Mouse (Mus musculus): ENCODE results near the gene Pir. TPM values are rescaled to one million over a fixed set of nuclear protein-coding genes. Genes with fewer than 3 reads are reported as not detected.

Pir gene
- 16.0 TPM for polyA plus RNA-seq (2012; fragmentation: generic; extraction: Trizol)
- long read RNA-seq, experiment 1, transcript Pir-201 (10 exons, 1,599 nt), result major isoform, 24 of 32 reads
- long read RNA-seq, experiment 1, partial matches to known transcripts, result 1 of 32 reads
- long read RNA-seq, experiment 1, other reads (novel, unspliced or antisense), result 7 of 32 reads
- long read RNA-seq, experiment 2, transcript Pir-201 (10 exons, 1,599 nt), result major isoform, 20 of 24 reads
- long read RNA-seq, experiment 2, partial matches to known transcripts, result 0 of 24 reads
- long read RNA-seq, experiment 2, other reads (novel, unspliced or antisense), result 4 of 24 reads

- TF ChIP-seq CTCF (IDR thresholded peaks at IDR 0.05; ENCODE audit: control insufficient read depth, insufficient read depth, insufficient read length) (no peak), MYOG (IDR thresholded peaks at IDR 0.05; ENCODE audit: control insufficient read depth, extremely low read depth, insufficient read length) (no peak), USF1 (IDR thresholded peaks at IDR 0.05; ENCODE audit: low read depth) (no peak), MYOD1 (IDR thresholded peaks at IDR 0.05; ENCODE audit: control insufficient read depth, insufficient read length, low read depth) (no peak), MAX (IDR thresholded peaks at IDR 0.05) (no peak), CEBPB (IDR thresholded peaks at IDR 0.05; ENCODE audit: low read depth) (no peak)
- H3K4me3 ChIP-seq (ENCODE audit: insufficient read depth, poor library complexity, severe bottlenecking), result peak within 1 kb of the TSS; percentile 32
- peaks cover 3% of the 10 kb centered on the region for H3K79me3 ChIP-seq (ENCODE audit: low read depth)
- H3K36me3 ChIP-seq (ENCODE audit: control insufficient read depth, insufficient read depth), result no peaks in the 10 kb centered on the region
- H3ac ChIP-seq (ENCODE audit: control insufficient read depth, insufficient read length, low read depth), result peak within 1 kb of the TSS; percentile 68
- peaks cover 6% of the 10 kb centered on the region for H3K79me2 ChIP-seq (ENCODE audit: control insufficient read depth, insufficient read depth)
- H3K27me3 ChIP-seq (ENCODE audit: control insufficient read depth, insufficient read depth, insufficient read length), result no peaks in the 10 kb centered on the region
Measured at GRCm38 (mm10) chrX:164269285-164269761, at the start of gene Pir. Pir (plus strand) TSS chrX:164269371.

- Histone ChIP-seq H3K36me3 (ENCODE audit: control insufficient read depth, insufficient read depth) (no peaks in the 10 kb centered on the region), H3ac (ENCODE audit: control insufficient read depth, insufficient read length, low read depth) (no peak overlapping the region), H3K4me3 (ENCODE audit: insufficient read depth, poor library complexity, severe bottlenecking) (no peak overlapping the region), H3K27me3 (ENCODE audit: control insufficient read depth, insufficient read depth, insufficient read length) (no peaks in the 10 kb centered on the region), H3K79me2 (ENCODE audit: control insufficient read depth, insufficient read depth) (no peaks in the 10 kb centered on the region), H3K79me3 (ENCODE audit: low read depth) (no peaks in the 10 kb centered on the region)
- no peak for TF ChIP-seq MYOG (IDR thresholded peaks at IDR 0.05; ENCODE audit: control insufficient read depth, extremely low read depth, insufficient read length)
- no peak for TF ChIP-seq CTCF (IDR thresholded peaks at IDR 0.05; ENCODE audit: control insufficient read depth, insufficient read depth, insufficient read length)
- TF ChIP-seq CEBPB (IDR thresholded peaks at IDR 0.05; ENCODE audit: low read depth), result no peak
- TF ChIP-seq MYOD1 (IDR thresholded peaks at IDR 0.05; ENCODE audit: control insufficient read depth, insufficient read length, low read depth), result no peak
- TF ChIP-seq MAX (IDR thresholded peaks at IDR 0.05), result no peak
- no peak for TF ChIP-seq USF1 (IDR thresholded peaks at IDR 0.05; ENCODE audit: low read depth)
- TF ChIP-seq FOSL1 (IDR thresholded peaks at IDR 0.05; ENCODE audit: insufficient read depth, low read length, poor library complexity, severe bottlenecking), result no peak
Measured at GRCm38 (mm10) chrX:164221989-164222388, 47.2 kb upstream of the Pir start.

- H3K36me3 ChIP-seq (ENCODE audit: control insufficient read depth, insufficient read depth), result no peaks in the 10 kb centered on the region
- no peak overlapping the region for H3K4me3 ChIP-seq (ENCODE audit: insufficient read depth, poor library complexity, severe bottlenecking)
- no peaks in the 10 kb centered on the region for H3K27me3 ChIP-seq (ENCODE audit: control insufficient read depth, insufficient read depth, insufficient read length)
- H3ac ChIP-seq (ENCODE audit: control insufficient read depth, insufficient read length, low read depth), result no peak overlapping the region
- no peak for TF ChIP-seq CTCF (IDR thresholded peaks at IDR 0.05; ENCODE audit: control insufficient read depth, insufficient read depth, insufficient read length)
- no peak for TF ChIP-seq MAX (IDR thresholded peaks at IDR 0.05)
- no peak for TF ChIP-seq USF1 (IDR thresholded peaks at IDR 0.05; ENCODE audit: low read depth)
- TF ChIP-seq FOSL1 (IDR thresholded peaks at IDR 0.05; ENCODE audit: insufficient read depth, low read length, poor library complexity, severe bottlenecking), result no peak
- no peak for TF ChIP-seq CEBPB (IDR thresholded peaks at IDR 0.05; ENCODE audit: low read depth)
- no peak for TF ChIP-seq MYOD1 (IDR thresholded peaks at IDR 0.05; ENCODE audit: control insufficient read depth, insufficient read length, low read depth)
- TF ChIP-seq MYOG (IDR thresholded peaks at IDR 0.05; ENCODE audit: control insufficient read depth, extremely low read depth, insufficient read length), result no peak
- no peaks in the 10 kb centered on the region for H3K79me2 ChIP-seq (ENCODE audit: control insufficient read depth, insufficient read depth)
- no peaks in the 10 kb centered on the region for H3K79me3 ChIP-seq (ENCODE audit: low read depth)
Measured at GRCm38 (mm10) chrX:164233380-164233779, 35.8 kb upstream of the Pir start.

GRCm38 (mm10) chrX:164245714-164246113 lies 23.5 kb upstream of the Pir start:
- TF ChIP-seq CTCF (IDR thresholded peaks at IDR 0.05; ENCODE audit: control insufficient read depth, insufficient read depth, insufficient read length), result no peak
- no peak for TF ChIP-seq FOSL1 (IDR thresholded peaks at IDR 0.05; ENCODE audit: insufficient read depth, low read length, poor library complexity, severe bottlenecking)
- no peak for TF ChIP-seq MYOG (IDR thresholded peaks at IDR 0.05; ENCODE audit: control insufficient read depth, extremely low read depth, insufficient read length)
- TF ChIP-seq MAX (IDR thresholded peaks at IDR 0.05), result no peak
- no peak for TF ChIP-seq CEBPB (IDR thresholded peaks at IDR 0.05; ENCODE audit: low read depth)
- TF ChIP-seq MYOD1 (IDR thresholded peaks at IDR 0.05; ENCODE audit: control insufficient read depth, insufficient read length, low read depth), result no peak
- no peak for TF ChIP-seq USF1 (IDR thresholded peaks at IDR 0.05; ENCODE audit: low read depth)
- H3K4me3 ChIP-seq (ENCODE audit: insufficient read depth, poor library complexity, severe bottlenecking), result no peak overlapping the region
- H3K27me3 ChIP-seq (ENCODE audit: control insufficient read depth, insufficient read depth, insufficient read length), result no peaks in the 10 kb centered on the region
- H3K36me3 ChIP-seq (ENCODE audit: control insufficient read depth, insufficient read depth), result no peaks in the 10 kb centered on the region
- H3ac ChIP-seq (ENCODE audit: control insufficient read depth, insufficient read length, low read depth), result no peak overlapping the region
- H3K79me2 ChIP-seq (ENCODE audit: control insufficient read depth, insufficient read depth), result no peaks in the 10 kb centered on the region
- no peaks in the 10 kb centered on the region for H3K79me3 ChIP-seq (ENCODE audit: low read depth)

- Histone ChIP-seq H3K36me3 (ENCODE audit: control insufficient read depth, insufficient read depth) (no peaks in the 10 kb centered on the region), H3K27me3 (ENCODE audit: control insufficient read depth, insufficient read depth, insufficient read length) (no peaks in the 10 kb centered on the region), H3K4me3 (ENCODE audit: insufficient read depth, poor library complexity, severe bottlenecking) (no peak overlapping the region), H3ac (ENCODE audit: control insufficient read depth, insufficient read length, low read depth) (no peak overlapping the region), H3K79me3 (ENCODE audit: low read depth) (no peaks in the 10 kb centered on the region), H3K79me2 (ENCODE audit: control insufficient read depth, insufficient read depth) (no peaks in the 10 kb centered on the region)
- TF ChIP-seq MAX (IDR thresholded peaks at IDR 0.05) (no peak), MYOD1 (IDR thresholded peaks at IDR 0.05; ENCODE audit: control insufficient read depth, insufficient read length, low read depth) (no peak), USF1 (IDR thresholded peaks at IDR 0.05; ENCODE audit: low read depth) (no peak)
Measured at GRCm38 (mm10) chrX:164246722-164247121, 22.4 kb upstream of the Pir start.

GRCm38 (mm10) chrX:164256527-164256926 lies 12.6 kb upstream of the Pir start:
- Histone ChIP-seq H3K27me3 (ENCODE audit: control insufficient read depth, insufficient read depth, insufficient read length) (no peaks in the 10 kb centered on the region), H3K79me2 (ENCODE audit: control insufficient read depth, insufficient read depth) (no peaks in the 10 kb centered on the region), H3ac (ENCODE audit: control insufficient read depth, insufficient read length, low read depth) (no peak overlapping the region), H3K4me3 (ENCODE audit: insufficient read depth, poor library complexity, severe bottlenecking) (no peak overlapping the region), H3K79me3 (ENCODE audit: low read depth) (no peaks in the 10 kb centered on the region), H3K36me3 (ENCODE audit: control insufficient read depth, insufficient read depth) (no peaks in the 10 kb centered on the region)
- TF ChIP-seq CTCF (IDR thresholded peaks at IDR 0.05; ENCODE audit: control insufficient read depth, insufficient read depth, insufficient read length), result no peak
- TF ChIP-seq FOSL1 (IDR thresholded peaks at IDR 0.05; ENCODE audit: insufficient read depth, low read length, poor library complexity, severe bottlenecking), result no peak
- no peak for TF ChIP-seq USF1 (IDR thresholded peaks at IDR 0.05; ENCODE audit: low read depth)
- no peak for TF ChIP-seq MYOD1 (IDR thresholded peaks at IDR 0.05; ENCODE audit: control insufficient read depth, insufficient read length, low read depth)
- no peak for TF ChIP-seq MYOG (IDR thresholded peaks at IDR 0.05; ENCODE audit: control insufficient read depth, extremely low read depth, insufficient read length)
- TF ChIP-seq CEBPB (IDR thresholded peaks at IDR 0.05; ENCODE audit: low read depth), result no peak
- no peak for TF ChIP-seq MAX (IDR thresholded peaks at IDR 0.05)

All from C2C12 (cell line).